Mouse (Mus musculus): ENCODE measurements around the gene Trim43b. TPM values are rescaled to one million over a fixed set of nuclear protein-coding genes. Genes with fewer than 3 reads are reported as not detected.
A peak's percentile ranks its signal among the peaks of the same experiment; 100 is the strongest.
"Not testable (repeated sequence)": the region's sequence is repeated elsewhere in the genome, so short reads cannot be mapped to it uniquely, and the experiment has no call there.

Trim43b gene
- not detected in 2 replicates for polyA plus RNA-seq (2012; rRNA removed)

DNA sequence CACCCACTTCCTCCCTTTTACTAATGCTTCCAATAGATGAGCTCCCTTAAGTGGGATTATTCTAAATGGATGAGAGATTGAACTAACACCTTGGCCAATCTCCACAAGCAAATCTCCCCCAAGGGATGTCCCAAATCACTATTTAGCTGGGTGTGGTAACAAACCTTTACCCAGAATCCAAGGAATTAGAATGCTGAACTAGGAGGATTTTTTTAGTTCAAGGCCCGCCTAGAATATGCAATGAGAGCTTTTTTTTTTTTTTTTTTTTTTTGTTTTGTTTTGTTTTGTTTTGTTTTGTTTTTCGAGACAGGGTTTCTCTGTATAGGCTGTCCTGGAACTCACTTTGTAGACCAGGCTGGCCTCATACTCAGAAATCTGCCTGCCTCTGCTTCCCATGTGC lies at the start of gene Trim43b:
Gene Trim43b, minus strand, starts transcription at position 101 of the 400 bp plus-strand sequence.
- not testable (repeated sequence) for DNase-seq (ENCODE audit: low spot score)

DNA sequence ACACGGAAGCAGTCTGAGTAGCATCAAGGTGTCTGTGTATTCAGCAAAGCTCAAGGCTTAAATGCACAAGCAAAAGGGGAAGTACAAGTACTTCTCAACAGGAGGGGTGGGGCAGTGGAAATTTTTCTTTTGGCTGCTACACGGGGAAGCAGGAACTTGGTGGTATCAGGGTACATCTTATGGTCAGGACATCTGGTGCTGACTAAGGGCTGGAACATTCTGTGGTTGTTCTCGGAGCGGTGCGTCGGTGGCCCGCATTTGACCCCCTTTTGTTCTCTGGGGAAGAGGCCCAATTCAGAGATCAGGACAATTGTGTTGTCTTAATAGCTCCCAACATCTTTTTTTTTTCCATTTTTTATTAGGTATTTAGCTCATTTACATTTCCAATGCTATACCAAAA lies 11.9 kb upstream of the Trim43b start:
- not testable (repeated sequence) for DNase-seq (ENCODE audit: low spot score)

DNA sequence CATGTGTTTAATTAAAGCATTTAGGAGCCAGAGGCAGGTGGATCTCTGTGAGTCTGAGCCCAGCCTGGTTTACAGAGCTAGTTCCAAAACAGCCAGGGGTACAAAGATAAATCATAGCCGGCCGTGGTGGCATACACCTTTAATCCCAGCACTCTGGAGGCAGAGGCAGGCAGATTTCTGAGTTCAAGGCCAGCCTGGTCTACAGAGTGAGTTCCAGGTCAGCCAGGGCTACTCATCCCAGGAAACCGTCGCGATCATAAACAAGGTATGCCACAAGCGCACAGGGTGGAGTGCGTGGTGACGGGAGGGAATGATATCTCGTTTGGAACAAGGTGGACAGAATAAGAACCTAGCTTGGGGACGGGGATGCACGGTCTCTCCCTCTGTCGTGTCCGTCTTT lies 5.9 kb downstream of the Trim43b start:
- DNase-seq (ENCODE audit: low spot score): not testable (repeated sequence)

DNA sequence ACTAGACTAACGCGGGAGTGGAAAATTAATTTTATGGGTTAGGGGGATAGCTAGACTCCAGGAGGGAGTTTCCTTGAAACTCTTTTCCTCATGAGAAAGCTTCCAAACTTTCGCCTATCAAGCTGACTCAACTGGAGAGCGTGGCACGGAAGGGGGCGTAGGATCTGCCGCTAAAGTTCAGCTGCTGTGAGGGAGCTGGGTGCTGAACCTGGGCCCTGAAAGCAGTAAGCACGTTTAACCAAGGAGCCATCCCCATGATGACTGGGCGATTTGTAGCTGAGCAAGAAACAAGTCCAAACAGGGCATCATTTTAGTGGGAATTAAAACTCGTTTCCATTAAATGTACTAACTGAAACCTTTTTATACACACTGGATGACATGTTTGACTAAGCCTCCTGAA lies 13.0 kb downstream of the Trim43b start:
- DNase-seq (ENCODE audit: low spot score): not testable (repeated sequence)

DNA sequence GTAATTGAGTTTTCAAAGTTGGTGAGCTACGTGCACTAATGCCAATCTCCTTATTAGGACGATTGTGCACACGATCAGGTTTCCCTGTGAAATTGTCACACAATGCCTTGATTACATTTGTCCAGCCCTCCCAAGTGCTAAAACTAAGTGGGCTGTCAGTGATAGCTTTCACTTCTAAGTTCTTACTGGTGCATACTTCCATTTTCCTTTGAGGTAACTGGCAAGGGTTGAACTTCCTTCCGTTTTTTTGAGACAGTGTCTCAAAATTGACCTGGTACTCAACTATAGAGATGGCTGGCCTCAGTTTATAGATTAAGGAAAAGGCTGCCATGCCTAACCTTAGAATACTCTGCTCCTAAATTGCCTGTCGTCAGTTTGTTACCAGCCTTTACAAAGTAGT lies 16.1 kb downstream of the Trim43b start:
- not testable (repeated sequence) for DNase-seq (ENCODE audit: low spot score)

DNA sequence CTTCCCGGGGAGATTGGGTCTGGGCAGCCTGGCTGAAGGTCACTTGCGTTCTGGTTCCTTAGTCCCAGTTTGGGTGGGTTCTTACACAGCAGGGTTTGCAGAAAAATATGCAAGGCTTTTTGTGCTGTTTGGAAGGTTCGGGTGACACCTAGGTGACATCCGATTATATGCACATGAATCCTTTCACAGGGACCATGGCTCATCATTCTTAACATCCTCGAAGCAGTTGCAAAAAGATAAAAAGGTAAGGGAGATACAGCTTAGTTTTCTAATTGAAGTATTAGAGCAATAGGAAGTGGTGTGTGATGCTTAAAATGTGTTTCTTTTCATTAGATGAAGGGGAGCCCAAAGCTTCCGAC lies 25.5 kb downstream of the Trim43b start:
- DNase-seq (ENCODE audit: low spot score): not testable (repeated sequence)

DNA sequence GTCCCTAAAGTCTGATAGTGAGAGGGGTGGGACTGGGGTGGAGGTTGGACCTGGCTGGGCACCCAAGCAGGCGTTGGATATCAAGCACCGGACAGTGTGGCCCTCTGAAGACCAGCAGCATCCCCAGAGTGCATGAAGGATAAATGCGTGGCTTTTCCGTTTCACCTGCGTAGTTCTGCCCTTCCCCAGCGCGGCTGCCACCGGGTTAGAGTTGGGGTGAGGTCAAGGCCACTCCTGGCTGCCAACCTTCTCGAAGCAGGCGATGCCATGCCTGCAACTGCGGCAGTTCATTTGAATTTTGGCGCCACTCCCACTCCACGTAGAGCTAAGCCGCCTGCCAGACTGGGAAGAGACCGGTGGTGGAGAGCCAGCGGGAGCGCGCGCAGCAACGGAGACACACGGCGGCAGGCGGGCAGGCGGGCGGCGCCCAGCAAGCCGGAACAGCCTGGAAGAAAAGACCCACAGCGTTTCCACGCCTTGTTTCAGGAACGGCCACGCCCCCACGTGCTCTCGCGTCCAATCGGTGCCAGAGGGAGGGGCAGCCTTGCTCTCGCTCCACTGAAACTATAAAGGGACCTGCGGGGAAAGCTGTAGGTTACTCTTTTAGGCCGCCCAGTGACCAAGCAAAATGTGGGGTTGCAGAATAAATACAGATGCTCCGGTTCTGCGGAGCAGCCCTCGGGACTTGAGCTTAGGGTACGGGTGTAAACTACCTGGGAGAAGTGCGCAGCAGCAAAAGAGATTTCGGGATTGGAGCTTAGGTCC lies 26.1 kb downstream of the Trim43b start:
- peak; percentile 47 for DNase-seq (ENCODE audit: low spot score)

Other genes starting within 250 kb of the Trim43b start
- 1.7 and 1.8 TPM in 2 replicates for gene Bcl2a1a, start 135.9 kb downstream of the Trim43b start, polyA plus RNA-seq (2012; rRNA removed)
- gene Bcl2a1b, start 106.4 kb upstream of the Trim43b start, polyA plus RNA-seq (2012; rRNA removed): 3.5 and 4.5 TPM in 2 replicates
- gene Gm29094, start 106.5 kb upstream of the Trim43b start, polyA plus RNA-seq (2012; rRNA removed): not detected in 2 replicates
- gene Mthfs, start 117.8 kb upstream of the Trim43b start, polyA plus RNA-seq (2012; rRNA removed): 22.4 and 26.7 TPM in 2 replicates